Mouse (Mus musculus) CH12.LX (cell line): Measurements from ENCODE around the gene Shmt2. TPM values are rescaled to one million over a fixed set of nuclear protein-coding genes. Genes with fewer than 3 reads are reported as not detected.

Experiments
- DNase-seq: peaks from one replicate; pipeline ENCODE4 v3.0.0-alpha.2; 2013; ENCODE audit errors: extremely low read depth
- H3K27ac ChIP-seq: 2 replicates; pipeline ENCODE4 v1.5.1; 2012; ENCODE audit warnings: low read depth, mild to moderate bottlenecking, control low read depth, moderate library complexity; ENCODE audit not compliant: insufficient read depth
- H3K27me3 ChIP-seq: replicated peaks from 2 replicates; pipeline ENCODE3; 2012; ENCODE audit warnings: inconsistent platforms
- H3K36me3 ChIP-seq, 2 experiments: replicated peaks in 1 of 2; 2 replicates each; pipeline versions ENCODE3 to v1.6.1; 2012; ENCODE audit warnings: inconsistent platforms in 1 of 2, low read length in 1 of 2, mild to moderate bottlenecking in 1 of 2, mixed read lengths in 1 of 2, moderate library complexity in 1 of 2; ENCODE audit not compliant: control insufficient read depth in 1 of 2, insufficient read depth in 1 of 2
- H3K4me1 ChIP-seq, 2 experiments: 2 replicates each; pipeline ENCODE4 v1.6.1; 2012; ENCODE audit warnings: inconsistent platforms in 1 of 2, moderate library complexity in 1 of 2; ENCODE audit not compliant: insufficient read depth in 2 of 2, control insufficient read depth in 1 of 2
- H3K4me2 ChIP-seq: 2 replicates; pipeline ENCODE4 v1.6.1; 2012; ENCODE audit warnings: low read depth, mild to moderate bottlenecking, control low read depth; ENCODE audit not compliant: poor library complexity, insufficient read depth, severe bottlenecking
- H3K4me3 ChIP-seq, 3 experiments: fragments of 150-350 bp in 1 of 3; sonication (generic) in 1 of 3; replicated peaks in 1 of 3; 2 replicates each; pipeline versions ENCODE3 to v1.5.1; 2011 to 2012; ENCODE audit warnings: low read depth in 2 of 3, low read length in 2 of 3, mild to moderate bottlenecking in 2 of 3, moderate library complexity in 2 of 3, control low read depth in 1 of 3, improper control_type of control experiment in 1 of 3, inconsistent platforms in 1 of 3, mixed read lengths in 1 of 3; ENCODE audit not compliant: poor library complexity in 1 of 3
- H3K79me2 ChIP-seq: replicated peaks from 2 replicates; pipeline ENCODE4 v1.6.1; 2012; ENCODE audit warnings: mild to moderate bottlenecking, moderate library complexity; ENCODE audit not compliant: control insufficient read depth, poor library complexity, insufficient read depth, severe bottlenecking; ENCODE audit errors: extremely low read depth
- H3K9ac ChIP-seq: 2 replicates; pipeline ENCODE4 v1.6.1; 2012; ENCODE audit warnings: low read depth, mild to moderate bottlenecking, control low read depth, moderate library complexity; ENCODE audit not compliant: insufficient read depth
- H3K9me3 ChIP-seq: replicated peaks from 2 replicates; pipeline ENCODE3; 2012; ENCODE audit warnings: low read length, inconsistent platforms, mixed read lengths
- BHLHE40 ChIP-seq: IDR thresholded peaks from 2 replicates; pipeline ENCODE4 v1.6.1; 2011; ENCODE audit warnings: mild to moderate bottlenecking, low read depth, low read length, improper control_type of control experiment
- CHD1 ChIP-seq: IDR thresholded peaks from 2 replicates; pipeline ENCODE4 v1.6.1; 2012; ENCODE audit warnings: low read depth, low read length, improper control_type of control experiment, inconsistent platforms
- CHD2 ChIP-seq: IDR thresholded peaks from 2 replicates; pipeline ENCODE4 v1.6.1; 2011; ENCODE audit warnings: low read length, improper control_type of control experiment
- CTCF ChIP-seq, 2 experiments: IDR thresholded peaks in 1 of 2; conservative IDR thresholded peaks in 1 of 2; 2 replicates each; pipeline ENCODE4 v1.5.1; 2011 to 2012; ENCODE audit warnings: low read depth in 2 of 2, low read length in 2 of 2, improper control_type of control experiment in 1 of 2, inconsistent platforms in 1 of 2, mild to moderate bottlenecking in 1 of 2, moderate library complexity in 1 of 2
- E2F4 ChIP-seq: IDR thresholded peaks from 2 replicates; pipeline ENCODE4 v1.6.1; 2011; ENCODE audit warnings: low read depth, low read length, improper control_type of control experiment; ENCODE audit not compliant: insufficient replicate concordance
- ELF1 ChIP-seq: IDR thresholded peaks from 2 replicates; pipeline ENCODE4 v1.6.1; 2014; ENCODE audit warnings: low read depth, mild to moderate bottlenecking, inconsistent platforms, low read length, improper control_type of control experiment
- EP300 ChIP-seq: IDR thresholded peaks from 2 replicates; pipeline ENCODE4 v1.6.1; 2011; ENCODE audit warnings: low read length, improper control_type of control experiment
- ETS1 ChIP-seq: conservative IDR thresholded peaks from 2 replicates; pipeline ENCODE4 v1.6.1; 2012; ENCODE audit warnings: low read depth, mild to moderate bottlenecking, inconsistent platforms, low read length, improper control_type of control experiment, moderate library complexity
- GABPA ChIP-seq: IDR thresholded peaks from 2 replicates; pipeline ENCODE4 v1.6.1; 2012; ENCODE audit warnings: low read depth, low read length, improper control_type of control experiment, inconsistent platforms; ENCODE audit not compliant: insufficient replicate concordance
- HCFC1 ChIP-seq: IDR thresholded peaks from 2 replicates; pipeline ENCODE4 v1.6.1; 2012; ENCODE audit warnings: low read depth, mild to moderate bottlenecking, inconsistent platforms, low read length, improper control_type of control experiment
- IRF4 ChIP-seq: IDR thresholded peaks from 2 replicates; pipeline ENCODE4 v1.6.1; 2014; ENCODE audit warnings: low read depth, mild to moderate bottlenecking, inconsistent platforms, low read length, improper control_type of control experiment
- JUN ChIP-seq: IDR thresholded peaks from 2 replicates; pipeline ENCODE4 v1.6.1; 2011; ENCODE audit warnings: low read depth, mild to moderate bottlenecking, low read length, improper control_type of control experiment, moderate library complexity; ENCODE audit not compliant: insufficient read depth
- JUND ChIP-seq: conservative IDR thresholded peaks from 2 replicates; pipeline ENCODE4 v1.6.1; 2011; ENCODE audit warnings: low read depth, low read length, improper control_type of control experiment
- KAT2A ChIP-seq: IDR thresholded peaks from 2 replicates; pipeline ENCODE4 v1.6.1; 2012; ENCODE audit warnings: low read length, improper control_type of control experiment, inconsistent platforms; ENCODE audit not compliant: insufficient replicate concordance
- MAFK ChIP-seq: IDR thresholded peaks from 2 replicates; pipeline ENCODE4 v1.6.1; 2011; ENCODE audit warnings: low read length, improper control_type of control experiment; ENCODE audit not compliant: insufficient replicate concordance
- MAX ChIP-seq: IDR thresholded peaks from 2 replicates; pipeline ENCODE4 v1.6.1; 2011; ENCODE audit warnings: low read length, improper control_type of control experiment
- MAZ ChIP-seq: IDR thresholded peaks from 2 replicates; pipeline ENCODE4 v1.6.1; 2012; ENCODE audit warnings: low read depth, mild to moderate bottlenecking, inconsistent platforms, low read length, improper control_type of control experiment, moderate library complexity
- MEF2A ChIP-seq: IDR thresholded peaks from 2 replicates; pipeline ENCODE4 v1.6.1; 2014; ENCODE audit warnings: low read depth, mild to moderate bottlenecking, inconsistent platforms, low read length, improper control_type of control experiment, borderline replicate concordance
- MXI1 ChIP-seq: IDR thresholded peaks from 2 replicates; pipeline ENCODE4 v1.6.1; 2011; ENCODE audit warnings: mild to moderate bottlenecking, low read depth, low read length, improper control_type of control experiment
- MYC ChIP-seq: IDR thresholded peaks from 2 replicates; pipeline ENCODE4 v1.6.1; 2011; ENCODE audit warnings: low read depth, mild to moderate bottlenecking, improper control_type of control experiment, low read length
- NELFE ChIP-seq: IDR thresholded peaks from 2 replicates; pipeline ENCODE4 v1.6.1; 2011; ENCODE audit warnings: low read depth, low read length, improper control_type of control experiment
- NRF1 ChIP-seq: IDR thresholded peaks from 2 replicates; pipeline ENCODE4 v1.6.1; 2014; ENCODE audit warnings: low read depth, mild to moderate bottlenecking, inconsistent platforms, low read length, improper control_type of control experiment, moderate library complexity
- PAX5 ChIP-seq: IDR thresholded peaks from 2 replicates; pipeline ENCODE4 v1.6.1; 2012; ENCODE audit warnings: low read length, inconsistent platforms, mixed read lengths
- POLR2A ChIP-seq: IDR thresholded peaks from 2 replicates; pipeline ENCODE4 v1.6.1; 2011; ENCODE audit warnings: low read depth, mild to moderate bottlenecking, improper control_type of control experiment, low read length
- POLR2AphosphoS2 ChIP-seq: IDR thresholded peaks from 2 replicates; pipeline ENCODE4 v1.6.1; 2011; ENCODE audit warnings: low read depth, low read length, improper control_type of control experiment
- RAD21 ChIP-seq: IDR thresholded peaks from 2 replicates; pipeline ENCODE4 v1.6.1; 2011; ENCODE audit warnings: low read depth, mild to moderate bottlenecking, low read length, improper control_type of control experiment, moderate library complexity
- RCOR1 ChIP-seq: conservative IDR thresholded peaks from 2 replicates; pipeline ENCODE4 v1.6.1; 2012; ENCODE audit warnings: low read depth, mild to moderate bottlenecking, inconsistent platforms, low read length, improper control_type of control experiment
- SIN3A ChIP-seq: IDR thresholded peaks from 2 replicates; pipeline ENCODE4 v1.6.1; 2012; ENCODE audit warnings: low read length, improper control_type of control experiment, inconsistent platforms
- SMC3 ChIP-seq: IDR thresholded peaks from 2 replicates; pipeline ENCODE4 v1.6.1; 2011; ENCODE audit warnings: low read depth, low read length, improper control_type of control experiment
- TBP ChIP-seq: conservative IDR thresholded peaks from 2 replicates; pipeline ENCODE4 v1.6.1; 2011; ENCODE audit warnings: low read depth, low read length, improper control_type of control experiment
- TCF12 ChIP-seq: IDR thresholded peaks from 2 replicates; pipeline ENCODE4 v1.6.1; 2014; ENCODE audit warnings: low read depth, mild to moderate bottlenecking, inconsistent platforms, low read length, improper control_type of control experiment
- UBTF ChIP-seq: IDR thresholded peaks from 2 replicates; pipeline ENCODE4 v1.6.1; 2012; ENCODE audit warnings: low read depth, mild to moderate bottlenecking, inconsistent platforms, low read length, improper control_type of control experiment, moderate library complexity
- USF1 ChIP-seq: IDR thresholded peaks from 2 replicates; pipeline ENCODE4 v1.6.1; 2014; ENCODE audit warnings: low read depth, mild to moderate bottlenecking, inconsistent platforms, low read length, improper control_type of control experiment
- USF2 ChIP-seq: conservative IDR thresholded peaks from 2 replicates; pipeline ENCODE4 v1.6.1; 2011; ENCODE audit warnings: low read depth, low read length, improper control_type of control experiment
- ZC3H11A ChIP-seq: IDR thresholded peaks from 2 replicates; pipeline ENCODE4 v1.6.1; 2012; ENCODE audit warnings: low read depth, mild to moderate bottlenecking, inconsistent platforms, low read length, improper control_type of control experiment
- ZKSCAN1 ChIP-seq: IDR thresholded peaks from 2 replicates; pipeline ENCODE4 v1.6.1; 2012; ENCODE audit warnings: low read depth, inconsistent platforms, low read length, improper control_type of control experiment, borderline replicate concordance
- ZMIZ1 ChIP-seq: IDR thresholded peaks from 2 replicates; pipeline ENCODE4 v1.6.1; 2012; ENCODE audit warnings: low read depth, mild to moderate bottlenecking, inconsistent platforms, low read length, improper control_type of control experiment
- ZNF384 ChIP-seq: IDR thresholded peaks from 2 replicates; pipeline ENCODE4 v1.6.1; 2012; ENCODE audit warnings: low read depth, low read length, improper control_type of control experiment, inconsistent platforms
- dilution Hi-C: fragments of 300-500 bp; cut with MboI; formaldehyde crosslinking; loops from 2 replicates; pipeline ENCODE4 v1.14.3; 2020; ENCODE audit warnings: low sequenced_read_pairs; ENCODE audit not compliant: extremely low pct_unique_long_range_greater_than_20kb, extremely low pct_ligation_motif_present
- in situ Hi-C: fragments of 300-500 bp; cut with MboI; formaldehyde crosslinking; loops from 3 replicates; pipeline ENCODE4 v1.14.3; 2019; ENCODE audit warnings: low sequenced_read_pairs, low pct_ligation_motif_present, low pct_unique_long_range_greater_than_20kb, mixed read lengths
- polyA plus RNA-seq: library from polyadenylated mRNA; unstranded; fragments of >175 nt; gene quantifications from 2 replicates; pipeline ENCODE4 v1.2.1, GENCODE M21; 2012; ENCODE audit warnings: low read depth; ENCODE audit not compliant: insufficient read length
- total RNA-seq, 2 experiments: library from RNA; depleted of rRNA; stranded (reverse); fragments of 300-350 nt in 1 of 2; fragments of >200 nt in 1 of 2; gene quantifications; 2 replicates each; pipeline ENCODE4 v1.2.3; 2012 to 2014

The Shmt2 gene
- total and polyA plus RNA-seq, 3 experiments = 267 to 353 (median 317) TPM

GRCm38 (mm10) chr10:127511634-127512306 is 10.5 kb downstream of the Shmt2 start:
- H3K79me2 ChIP-seq = no peaks in the 10 kb centered on the region
- peaks cover 29 to 62% of the 10 kb centered on the region in 2 experiments for H3K4me1 ChIP-seq
- H3K9me3 ChIP-seq = no peaks in the 10 kb centered on the region
- H3K4me2 ChIP-seq = peak overlapping the region; percentile 86
- dilution Hi-C loops = no loop called here
- DNase-seq = peak; percentile 85
- TF ChIP-seq USF1 (no peak), IRF4 (peak; percentile 31), JUND (no peak), NRF1 (peak; percentile 57), E2F4 (no peak), SMC3 (no peak), POLR2AphosphoS2 (no peak), RCOR1 (no peak), RAD21 (no peak), TBP (no peak), BHLHE40 (peak; percentile 72), MAX (0 out of 2 replicates have a peak, but pooled peaks have one; percentile 32), CHD1 (no peak), KAT2A (no peak), GABPA (no peak), ZC3H11A (no peak), HCFC1 (no peak), TCF12 (peak; percentile 65), EP300 (no peak; the same call in 1 of the 2 replicates), SIN3A (0 out of 2 replicates have a peak, but pooled peaks have one; percentile 0), ZNF384 (no peak), UBTF (no peak; the same call in 1 of the 2 replicates), MAFK (no peak), ZMIZ1 (no peak), CTCF (conservative IDR thresholded peaks at IDR 0.05 in 1 of 2, IDR thresholded peaks at IDR 0.05 in 1 of 2; ENCODE audit: low read depth in 2 of 2, low read length in 2 of 2) (no peak; a peak in 1 of 4 replicates), USF2 (no peak), MXI1 (0 out of 2 replicates have a peak, but pooled peaks have one; percentile 33), POLR2A (peak; percentile 58; the same call in 1 of the 2 replicates), MAZ (no peak), ZKSCAN1 (no peak), MYC (no peak; the same call in 1 of the 2 replicates), ETS1 (peak; percentile 31), CHD2 (no peak), JUN (no peak), ELF1 (no peak), PAX5 (no peak), MEF2A (no peak; the same call in 1 of the 2 replicates), NELFE (peak; percentile 26; the same call in 1 of the 2 replicates)
- H3K4me3 ChIP-seq = peak overlapping the region; percentile 55 to 67 (median 59)
- peaks cover 17% of the 10 kb centered on the region for H3K27me3 ChIP-seq
- H3K9ac ChIP-seq = peak overlapping the region; percentile 86
- H3K36me3 ChIP-seq = peaks cover 3 to 17% of the 10 kb centered on the region in 2 experiments
- in situ Hi-C loops = no loop called here
- peak overlapping the region; percentile 88 for H3K27ac ChIP-seq
